Mouse (Mus musculus) liver, embryonic 14.5 days (tissue): Measurements from ENCODE around the gene Zfp879. TPM values are rescaled to one million over a fixed set of nuclear protein-coding genes. Genes with fewer than 3 reads are reported as not detected.
A peak's percentile ranks its signal among the peaks of the same experiment; 100 is the strongest.

Source experiments
- ATAC-seq: fragments of 200-750 bp; cut with Nextera tagmentation; 2 replicates; pipeline ENCODE4 v1.8.0; 2017; ENCODE audit warnings: moderate number of reproducible peaks, mild to moderate bottlenecking, moderate library complexity; ENCODE audit not compliant: insufficient read depth
- DNase-seq, 3 experiments: peaks; one replicate each; pipeline ENCODE4 v3.0.0-alpha.2; 2012 to 2013; ENCODE audit warnings: low read depth in 3 of 3, low spot score in 3 of 3
- H3K27ac ChIP-seq: fragments of 300-500 bp; sonication (generic); 2 replicates; pipeline ENCODE4 v1.5.1; 2014; ENCODE audit warnings: moderate library complexity, mild to moderate bottlenecking, control low read depth, inconsistent platforms
- H3K27me3 ChIP-seq: fragments of 300-500 bp; sonication (generic); 2 replicates; pipeline ENCODE4 v1.6.1; 2014; ENCODE audit warnings: mild to moderate bottlenecking, low read length, moderate library complexity; ENCODE audit not compliant: control insufficient read depth, insufficient read depth
- H3K36me3 ChIP-seq: fragments of 300-500 bp; sonication (generic); replicated peaks from 2 replicates; pipeline ENCODE4 v1.6.1; 2014; ENCODE audit warnings: low read depth; ENCODE audit not compliant: control insufficient read depth, insufficient read depth
- H3K4me1 ChIP-seq, 2 experiments: fragments of 200-500 bp in 1 of 2; fragments of 300-500 bp in 1 of 2; sonication (generic) in 1 of 2; replicated peaks; 2 replicates each; pipeline ENCODE4 v1.6.1; 2012 to 2014; ENCODE audit warnings: antibody characterized with exemption in 1 of 2, inconsistent platforms in 1 of 2, low read length in 1 of 2; ENCODE audit not compliant: control insufficient read depth in 2 of 2, insufficient read depth in 2 of 2
- H3K4me2 ChIP-seq: fragments of 300-500 bp; sonication (generic); 2 replicates; pipeline ENCODE4 v1.6.1; 2014; ENCODE audit warnings: low read depth, mild to moderate bottlenecking, control low read depth, moderate library complexity
- H3K4me3 ChIP-seq, 2 experiments: fragments of 200-500 bp in 1 of 2; fragments of 300-500 bp in 1 of 2; sonication (generic) in 1 of 2; 2 replicates each; pipeline ENCODE4 v1.5.1; 2012 to 2014; ENCODE audit warnings: low read depth in 2 of 2, low read length in 2 of 2, mild to moderate bottlenecking in 2 of 2, control low read depth in 1 of 2, inconsistent platforms in 1 of 2, moderate library complexity in 1 of 2; ENCODE audit not compliant: insufficient read depth in 1 of 2
- H3K9ac ChIP-seq: fragments of 300-500 bp; sonication (generic); replicated peaks from 2 replicates; pipeline ENCODE4 v1.6.1; 2014; ENCODE audit warnings: mild to moderate bottlenecking, control low read depth, moderate library complexity
- H3K9me3 ChIP-seq: fragments of 300-500 bp; sonication (generic); 2 replicates; pipeline ENCODE4 v1.6.1; 2016; ENCODE audit warnings: low read length, mixed read lengths; ENCODE audit not compliant: control insufficient read depth
- CTCF ChIP-seq: IDR thresholded peaks from 2 replicates; pipeline ENCODE4 v1.5.1; 2016; ENCODE audit warnings: antibody characterized with exemption, low read depth, control low read depth
- EP300 ChIP-seq: IDR thresholded peaks from 2 replicates; pipeline ENCODE4 v1.6.1; 2016; ENCODE audit warnings: antibody characterized with exemption, low read depth
- WGBS: fragments of 180-500 bp; shearing (Covaris S2); extraction: QIAGEN DNeasy Blood & Tissue Kit; methylation state at CpG from one replicate; pipeline ENCODE4 v1.1.7; 2014; ENCODE audit not compliant: insufficient replicate concordance; 5-methylcytosine and 5-hydroxymethylcytosine counted together
- polyA plus RNA-seq, 2 experiments: library from polyadenylated mRNA; depleted of rRNA in 1 of 2; stranded (reverse) in 1 of 2; unstranded in 1 of 2; fragments of >200 nt; fragmentation: Nextera tagmentation in 1 of 2; extraction: Ambion mirVana in 1 of 2; gene quantifications; 2 replicates each; pipeline versions ENCODE4 v1.2.1 to v1.2.3; 2012 to 2014

Gene Zfp879
- polyA plus RNA-seq (2012; rRNA removed) (0.04 and 0.08 TPM in 2 replicates), polyA plus RNA-seq (2014; fragmentation: Nextera tagmentation; extraction: Ambion mirVana) (0.04 and 0.13 TPM in 2 replicates)

DNA sequence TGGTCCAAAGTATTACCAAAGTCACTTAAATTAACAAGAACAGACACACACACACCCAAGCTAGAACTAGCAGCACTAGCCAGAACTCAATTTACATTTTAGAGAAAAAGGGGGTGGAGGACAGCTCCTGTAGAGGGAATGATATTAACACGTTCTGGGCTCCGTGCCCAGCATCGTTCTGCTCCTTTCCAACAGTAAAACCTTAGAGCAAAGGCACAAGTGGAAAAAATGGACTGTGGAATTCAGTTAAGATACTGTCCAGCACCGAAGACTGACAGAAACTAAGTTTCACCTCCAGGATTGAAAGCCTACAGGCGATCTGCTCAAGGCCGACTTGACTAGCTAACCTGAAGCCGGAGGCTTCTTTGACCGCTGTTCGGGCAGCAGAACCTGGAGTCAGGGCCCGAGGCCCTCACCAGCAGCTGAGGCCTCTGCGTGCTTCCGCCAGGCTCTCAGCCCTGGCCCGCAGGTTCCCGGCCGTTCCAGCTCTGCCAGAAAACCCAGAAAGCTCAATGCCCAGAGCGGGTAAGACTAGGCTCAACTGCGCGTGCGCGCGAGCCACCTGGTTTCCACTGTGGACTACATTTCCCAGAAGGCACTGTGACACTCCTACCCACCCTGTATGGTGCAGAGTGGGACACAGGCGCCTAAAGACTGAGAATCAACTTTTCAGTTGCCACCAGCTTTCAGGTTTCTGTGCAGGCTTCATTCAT lies at the start of gene Zfp879:
Gene Zfp879 (minus strand): TSS at position 530 of the 713 bp plus-strand sequence.
- WGBS = 20% methylated on average over 22 of the region's 22 CpGs
- no peaks in the 10 kb centered on the region for H3K27me3 ChIP-seq
- H3K9me3 ChIP-seq = no peaks in the 10 kb centered on the region
- no peaks in the 10 kb centered on the region for H3K36me3 ChIP-seq
- peak; percentile 70; the same call in 1 of the 2 replicates for ATAC-seq
- no peak within 1 kb of the TSS for H3K9ac ChIP-seq
- DNase-seq = peak; percentile 44 to 55 (median 47)
- TF ChIP-seq EP300 (no peak), CTCF (no peak)
- no peaks in the 10 kb centered on the region; a peak in 1 of 4 replicates for H3K4me1 ChIP-seq
- peak within 1 kb of the TSS; percentile 18 to 33 for H3K4me3 ChIP-seq
- no peak within 1 kb of the TSS for H3K27ac ChIP-seq
- H3K4me2 ChIP-seq = peak within 1 kb of the TSS; percentile 58

DNA sequence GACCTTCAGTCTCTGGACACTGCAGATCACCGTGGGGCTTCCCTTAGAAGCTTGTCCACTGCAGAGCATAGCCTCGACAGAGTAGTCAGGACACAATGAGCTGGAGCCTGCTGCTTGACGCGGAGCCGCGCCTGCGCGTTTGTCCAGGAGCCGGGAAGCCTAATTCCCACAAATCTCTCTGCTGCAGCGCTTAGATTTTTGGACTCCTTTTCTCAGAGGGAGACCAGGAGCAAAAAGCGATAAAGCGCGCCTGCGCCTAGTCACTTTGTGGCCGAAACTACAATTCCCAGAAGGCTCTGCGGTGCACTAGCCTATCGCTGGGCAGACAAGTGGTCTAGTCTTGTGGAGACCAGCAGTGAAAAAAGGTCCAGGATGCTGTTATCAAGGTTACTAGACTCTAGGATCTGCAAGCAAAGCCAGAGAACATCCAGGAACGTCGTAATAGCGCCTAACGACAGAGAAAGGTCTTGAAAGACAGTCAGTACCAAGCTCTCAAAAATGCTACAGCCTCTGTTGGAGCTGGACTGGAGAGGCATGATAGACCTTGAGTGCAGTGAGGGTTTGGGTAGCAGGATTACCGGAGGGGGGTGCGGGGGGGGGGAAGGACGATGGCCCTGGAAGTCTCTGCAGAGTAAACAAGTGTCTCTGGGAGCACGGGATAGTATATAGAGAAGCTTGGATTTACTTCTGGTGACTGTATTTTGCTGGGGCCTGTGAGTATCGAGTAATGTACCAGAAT lies 46.2 kb upstream of the Zfp879 start, which contains the start of gene Zfp454:
Gene Zfp454 (minus strand): TSS at position 262 of the 739 bp plus-strand sequence.
- TF ChIP-seq CTCF (no peak), EP300 (no peak)
- H3K27me3 ChIP-seq = no peaks in the 10 kb centered on the region
- no peak within 1 kb of the TSS for H3K27ac ChIP-seq
- H3K9ac ChIP-seq = no peak within 1 kb of the TSS
- peak within 1 kb of the TSS; percentile 19 to 33 for H3K4me3 ChIP-seq
- WGBS = 5% methylated on average over 26 of the region's 26 CpGs
- no peaks in the 10 kb centered on the region for H3K9me3 ChIP-seq
- peak within 1 kb of the TSS; percentile 37 for H3K4me2 ChIP-seq
- DNase-seq = peak; percentile 9 to 20 (median 12)
- no peaks in the 10 kb centered on the region for H3K36me3 ChIP-seq
- ATAC-seq = peak; percentile 33; the same call in 1 of the 2 replicates
- H3K4me1 ChIP-seq = 0 out of 4 replicates have a peak, but pooled peaks cover 0 to 4% of the 10 kb centered on the region in 2 experiments

- H3K4me2 ChIP-seq = peak overlapping the region; percentile 37
- H3K4me3 ChIP-seq = peak overlapping the region; percentile 19 to 33
- H3K9ac ChIP-seq = no peak overlapping the region
- no peaks in the 10 kb centered on the region for H3K9me3 ChIP-seq
- DNase-seq (no peak), ATAC-seq (no peak)
- H3K4me1 ChIP-seq = 0 out of 4 replicates have a peak, but pooled peaks cover 0 to 4% of the 10 kb centered on the region in 2 experiments
- no peaks in the 10 kb centered on the region for H3K27me3 ChIP-seq
- TF ChIP-seq CTCF (no peak), EP300 (no peak)
- H3K27ac ChIP-seq = no peak overlapping the region
- WGBS = 22% methylated on average over 10 of the region's 10 CpGs
- no peaks in the 10 kb centered on the region for H3K36me3 ChIP-seq
Observed at GRCm38 (mm10) chr11:50886933-50887293, 45.6 kb upstream of the Zfp879 start.

DNA sequence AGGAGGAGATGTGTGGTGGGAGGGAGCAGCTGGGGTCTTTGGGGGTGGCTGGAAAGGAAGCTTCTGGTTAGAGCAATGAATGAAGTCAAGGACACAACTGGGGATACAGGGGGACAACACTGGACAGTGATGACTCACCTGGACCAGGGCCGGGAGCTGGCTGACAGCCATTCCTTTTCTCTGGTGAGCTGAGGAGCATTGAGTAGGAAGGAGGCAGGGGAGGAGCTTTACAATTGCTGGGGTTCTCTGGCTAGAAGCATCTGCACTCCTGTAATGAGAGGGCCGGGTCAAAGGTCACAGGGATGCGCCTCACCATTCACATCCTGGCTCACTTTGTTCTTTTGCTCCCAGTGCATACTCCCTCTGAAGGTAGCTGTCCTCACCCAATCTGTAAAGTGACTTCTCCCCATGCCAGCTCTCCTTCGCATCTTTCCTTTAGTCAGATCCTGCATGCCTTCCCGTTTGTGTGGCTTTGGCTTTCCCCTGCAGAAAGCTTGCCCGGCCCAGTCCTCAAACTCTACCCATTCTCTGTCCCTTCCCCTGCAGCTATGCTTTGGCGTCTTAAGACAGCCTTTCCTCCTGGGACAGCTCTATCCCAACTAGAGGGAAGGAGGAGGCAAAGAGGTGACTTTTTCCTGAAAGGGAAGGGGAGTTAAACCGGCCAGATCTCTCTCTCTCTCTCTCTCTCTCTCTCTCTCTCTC lies 45.0 kb upstream of the Zfp879 start:
- H3K4me1 ChIP-seq = 0 out of 4 replicates have a peak, but pooled peaks cover 0 to 4% of the 10 kb centered on the region in 2 experiments
- no peak for DNase-seq
- no peak overlapping the region for H3K27ac ChIP-seq
- H3K9ac ChIP-seq = no peak overlapping the region
- no peaks in the 10 kb centered on the region for H3K36me3 ChIP-seq
- no peaks in the 10 kb centered on the region for H3K9me3 ChIP-seq
- 44% methylated on average over 8 of the region's 8 CpGs for WGBS
- H3K4me3 ChIP-seq = no peak overlapping the region
- TF ChIP-seq CTCF = no peak
- no peak overlapping the region for H3K4me2 ChIP-seq
- ATAC-seq = no peak
- H3K27me3 ChIP-seq = no peaks in the 10 kb centered on the region
